Mouse (Mus musculus) adrenal gland (tissue): ENCODE measurements around the gene Adam8.

Experiments
- intact Hi-C: fragments of 180-260 bp; cut with DNase I; formaldehyde crosslinking; loops from one replicate; pipeline ENCODE4 v1.15.1; 2025

The Adam8 gene

GRCm38 (mm10) chr7:139980778-139981177 is 11.6 kb downstream of the Adam8 start:
- intact Hi-C loops = no loop called here

GRCm38 (mm10) chr7:139979011-139979719 is 13.2 kb downstream of the Adam8 start:
- intact Hi-C loops = loop anchor here (10.0 kb wide), 1 partner anchor 166 kb away; no protein-coding TSS in a partner anchor

GRCm38 (mm10) chr7:139978278-139978892 is 14.0 kb downstream of the Adam8 start, which contains the start of gene 6430531B16Rik:
6430531B16Rik (minus strand) TSS chr7:139978755.
- intact Hi-C loops = loop anchor here (10.0 kb wide), 1 partner anchor 166 kb away; no protein-coding TSS in a partner anchor

GRCm38 (mm10) chr7:139975471-139975870 is 16.9 kb downstream of the Adam8 start:
- intact Hi-C loops = loop anchor here (10.0 kb wide), 1 partner anchor 169 kb away; no protein-coding TSS in a partner anchor

GRCm38 (mm10) chr7:139974307-139974706 is 18.1 kb downstream of the Adam8 start:
- intact Hi-C loops = loop anchor here (10.0 kb wide), 1 partner anchor 170 kb away; no protein-coding TSS in a partner anchor

- intact Hi-C loops = loop anchor here (10.0 kb wide), 1 partner anchor 172 kb away; no protein-coding TSS in a partner anchor
Measured at GRCm38 (mm10) chr7:139972923-139973331, 19.4 kb downstream of the Adam8 start.

GRCm38 (mm10) chr7:139971436-139971835 is 20.9 kb downstream of the Adam8 start:
- intact Hi-C loops = loop anchor here (10.0 kb wide), 1 partner anchor 173 kb away; no protein-coding TSS in a partner anchor

GRCm38 (mm10) chr7:139970979-139971378 is 21.4 kb downstream of the Adam8 start:
- intact Hi-C loops = loop anchor here (10.0 kb wide), 1 partner anchor 174 kb away; no protein-coding TSS in a partner anchor

GRCm38 (mm10) chr7:139970216-139970919 is 22.0 kb downstream of the Adam8 start:
- intact Hi-C loops = loop anchor here (10.0 kb wide), 1 partner anchor 174 kb away; no protein-coding TSS in a partner anchor

- intact Hi-C loops = loop anchor here (2.0 to 10.0 kb wide), 3 partner anchors 25 to 175 kb away; no protein-coding TSS in a partner anchor
Measured at GRCm38 (mm10) chr7:139969348-139970130, 22.8 kb downstream of the Adam8 start.

- intact Hi-C loops = loop anchor here (2.0 kb wide), 2 partner anchors 26 to 94 kb away; no protein-coding TSS in a partner anchor
Measured at GRCm38 (mm10) chr7:139968428-139968827, 23.9 kb downstream of the Adam8 start.

- intact Hi-C loops = no loop called here
Measured at GRCm38 (mm10) chr7:139967175-139967574, 25.2 kb downstream of the Adam8 start.

- intact Hi-C loops = no loop called here
Measured at GRCm38 (mm10) chr7:139963814-139964213, 28.5 kb downstream of the Adam8 start.

- intact Hi-C loops = no loop called here
Measured at GRCm38 (mm10) chr7:139961141-139961540, 31.2 kb downstream of the Adam8 start.

GRCm38 (mm10) chr7:139957958-139958357 is 34.4 kb downstream of the Adam8 start:
- intact Hi-C loops = no loop called here

- intact Hi-C loops = no loop called here
Measured at GRCm38 (mm10) chr7:139957437-139957836, 34.9 kb downstream of the Adam8 start.

GRCm38 (mm10) chr7:139956658-139957057 is 35.7 kb downstream of the Adam8 start:
- intact Hi-C loops = no loop called here

- intact Hi-C loops = no loop called here
Measured at GRCm38 (mm10) chr7:139955505-139955904, 36.9 kb downstream of the Adam8 start.

- intact Hi-C loops = no loop called here
Measured at GRCm38 (mm10) chr7:139951991-139952633, 40.2 kb downstream of the Adam8 start.

- intact Hi-C loops = no loop called here
Measured at GRCm38 (mm10) chr7:139951079-139951478, 41.3 kb downstream of the Adam8 start.
